Mouse (Mus musculus): ENCODE measurements at regions not wholly inside any gene's neighbourhood (a gene's known extent, or its start where the extent isn't known, plus 50 kb on each side); places are given as distances from the start of the nearest gene placed in this dataset.

DNA sequence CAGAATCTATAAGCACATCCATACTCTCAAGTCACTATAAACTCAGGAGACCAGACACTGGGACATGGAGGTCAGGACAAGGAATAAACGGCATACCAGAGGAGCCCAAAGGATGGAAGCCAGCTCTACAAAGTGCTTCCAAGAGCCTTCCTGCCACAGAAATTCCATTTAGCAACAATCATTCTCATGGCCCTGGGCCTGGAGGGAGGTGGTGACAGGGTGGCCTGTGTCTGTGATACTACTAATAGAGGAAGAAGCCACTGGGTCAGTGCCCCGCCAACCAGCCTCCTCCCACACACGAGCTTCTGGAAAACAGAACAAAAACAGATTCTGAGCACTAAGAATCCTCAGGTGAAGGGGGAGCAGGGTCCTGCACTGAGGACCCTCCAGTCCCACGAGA, 145.8 kb upstream of the Pkdcc start:
- H3K27me3 ChIP-seq (ENCODE audit: insufficient read depth, low read length): no peaks in the 10 kb centered on the region
- H3K4me2 ChIP-seq (ENCODE audit: low read depth, low read length, poor library complexity, severe bottlenecking): no peak overlapping the region
- DNase-seq (ENCODE audit: low spot score): no peak
- H3K9me3 ChIP-seq (ENCODE audit: low read length): no peaks in the 10 kb centered on the region
- H3K36me3 ChIP-seq (ENCODE audit: insufficient read depth, low read length): no peaks in the 10 kb centered on the region
- TF ChIP-seq CTCF (IDR thresholded peaks at IDR 0.05): no peak
- 83% methylated on average over 4 of the region's 4 CpGs for WGBS
- H3K9ac ChIP-seq (replicated peaks; ENCODE audit: low read length, poor library complexity, severe bottlenecking): no peak overlapping the region
- ATAC-seq (ENCODE audit: low FRiP score): no peak
- H3K4me3 ChIP-seq (ENCODE audit: low read depth, low read length): no peak overlapping the region
- no peaks in the 10 kb centered on the region for H3K4me1 ChIP-seq (ENCODE audit: insufficient read depth, low read length)
- H3K27ac ChIP-seq (ENCODE audit: low read depth, low read length): no peak overlapping the region

DNA sequence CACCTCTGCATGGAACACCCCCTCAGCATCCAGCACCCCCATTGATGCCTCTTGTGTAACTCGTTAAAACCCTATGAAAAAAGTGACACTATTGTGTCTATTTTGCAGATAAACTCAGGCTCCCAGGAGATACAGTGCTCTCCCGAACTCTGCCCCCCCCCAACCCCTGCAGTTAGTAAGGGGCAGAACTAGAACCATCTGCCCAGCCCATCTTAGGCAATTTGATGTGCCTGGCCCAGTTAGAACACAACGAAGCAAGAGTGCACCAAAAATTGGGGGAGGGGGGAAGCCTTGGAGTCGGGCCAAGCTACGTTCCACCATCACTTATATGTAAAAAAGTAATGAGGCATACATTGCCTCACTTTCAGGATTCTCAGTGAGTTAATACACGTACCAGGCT, 143.3 kb upstream of the Pkdcc start:
- no peak for TF ChIP-seq CTCF (IDR thresholded peaks at IDR 0.05)
- H3K27ac ChIP-seq (ENCODE audit: low read depth, low read length): no peak overlapping the region
- H3K4me2 ChIP-seq (ENCODE audit: low read depth, low read length, poor library complexity, severe bottlenecking): no peak overlapping the region
- DNase-seq (ENCODE audit: low spot score) (no peak), ATAC-seq (ENCODE audit: low FRiP score) (no peak)
- H3K4me3 ChIP-seq (ENCODE audit: low read depth, low read length): no peak overlapping the region
- H3K27me3 ChIP-seq (ENCODE audit: insufficient read depth, low read length): no peaks in the 10 kb centered on the region
- no peak overlapping the region for H3K9ac ChIP-seq (replicated peaks; ENCODE audit: low read length, poor library complexity, severe bottlenecking)
- H3K36me3 ChIP-seq (ENCODE audit: insufficient read depth, low read length): no peaks in the 10 kb centered on the region
- H3K9me3 ChIP-seq (ENCODE audit: low read length): no peaks in the 10 kb centered on the region
- WGBS: 80% methylated on average over 6 of the region's 6 CpGs
- H3K4me1 ChIP-seq (ENCODE audit: insufficient read depth, low read length): no peaks in the 10 kb centered on the region

DNA sequence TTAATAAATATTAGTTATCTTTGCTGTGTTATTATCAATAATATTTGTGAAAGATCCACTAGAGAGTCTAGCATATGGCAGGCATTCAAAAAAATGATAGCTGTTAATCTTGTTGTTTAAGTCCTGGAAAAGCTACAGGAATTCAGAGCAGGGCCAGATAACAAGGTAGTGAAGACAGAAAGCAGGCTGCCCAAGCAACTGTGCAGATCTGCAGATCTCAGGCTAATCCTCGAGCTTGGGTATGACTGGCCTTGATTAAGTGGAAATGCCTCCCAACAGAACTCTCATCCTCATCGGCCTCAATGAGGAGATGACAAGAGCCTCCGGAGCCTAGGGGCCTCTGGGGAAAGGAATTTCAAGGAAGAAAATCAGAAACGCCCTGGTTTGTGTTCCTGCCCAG, 142.9 kb upstream of the Pkdcc start:
- DNase-seq (ENCODE audit: low spot score) (no peak), ATAC-seq (ENCODE audit: low FRiP score) (no peak)
- H3K4me1 ChIP-seq (ENCODE audit: insufficient read depth, low read length): no peaks in the 10 kb centered on the region
- H3K9ac ChIP-seq (replicated peaks; ENCODE audit: low read length, poor library complexity, severe bottlenecking): no peak overlapping the region
- no peak overlapping the region for H3K27ac ChIP-seq (ENCODE audit: low read depth, low read length)
- H3K4me2 ChIP-seq (ENCODE audit: low read depth, low read length, poor library complexity, severe bottlenecking): no peak overlapping the region
- H3K4me3 ChIP-seq (ENCODE audit: low read depth, low read length): no peak overlapping the region
- peaks cover under 1% of the 10 kb centered on the region; the same call in 1 of the 2 replicates for H3K27me3 ChIP-seq (ENCODE audit: insufficient read depth, low read length)
- H3K36me3 ChIP-seq (ENCODE audit: insufficient read depth, low read length): no peaks in the 10 kb centered on the region
- TF ChIP-seq CTCF (IDR thresholded peaks at IDR 0.05): no peak
- no peaks in the 10 kb centered on the region for H3K9me3 ChIP-seq (ENCODE audit: low read length)
- WGBS: 74% methylated on average over 4 of the region's 4 CpGs

DNA sequence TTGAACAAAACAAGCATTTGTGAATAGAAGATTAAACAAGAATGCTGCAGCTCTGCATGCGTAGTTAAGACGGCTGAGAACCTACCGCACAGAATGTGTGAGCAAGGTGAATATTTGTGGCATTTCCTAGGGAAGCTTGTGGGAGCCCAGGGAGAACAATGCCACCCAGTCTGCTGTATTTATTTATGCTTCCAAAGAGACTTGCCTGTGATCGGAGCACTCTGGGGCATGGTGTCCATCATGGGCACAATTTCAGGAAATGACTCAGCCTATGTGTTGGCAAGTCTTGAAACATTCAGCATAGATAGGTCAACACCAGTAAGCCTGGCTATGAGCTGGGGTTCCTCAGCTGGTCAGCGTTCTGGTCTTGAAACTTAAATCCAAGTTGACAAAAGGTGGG, 140.2 kb upstream of the Pkdcc start:
- H3K27ac ChIP-seq (ENCODE audit: low read depth, low read length): no peak overlapping the region
- DNase-seq (ENCODE audit: low spot score) (no peak), ATAC-seq (ENCODE audit: low FRiP score) (no peak)
- WGBS: 51% methylated on average over 5 of the region's 5 CpGs
- no peak for TF ChIP-seq CTCF (IDR thresholded peaks at IDR 0.05)
- H3K9me3 ChIP-seq (ENCODE audit: low read length): 0 out of 2 replicates have a peak, but pooled peaks cover under 1% of the 10 kb centered on the region
- H3K4me2 ChIP-seq (ENCODE audit: low read depth, low read length, poor library complexity, severe bottlenecking): no peak overlapping the region
- H3K9ac ChIP-seq (replicated peaks; ENCODE audit: low read length, poor library complexity, severe bottlenecking): no peak overlapping the region
- H3K36me3 ChIP-seq (ENCODE audit: insufficient read depth, low read length): no peaks in the 10 kb centered on the region
- H3K4me3 ChIP-seq (ENCODE audit: low read depth, low read length): no peak overlapping the region
- H3K27me3 ChIP-seq (ENCODE audit: insufficient read depth, low read length): peaks cover 7% of the 10 kb centered on the region; the same call in 1 of the 2 replicates
- 0 out of 2 replicates have a peak, but pooled peaks cover 4% of the 10 kb centered on the region for H3K4me1 ChIP-seq (ENCODE audit: insufficient read depth, low read length)

DNA sequence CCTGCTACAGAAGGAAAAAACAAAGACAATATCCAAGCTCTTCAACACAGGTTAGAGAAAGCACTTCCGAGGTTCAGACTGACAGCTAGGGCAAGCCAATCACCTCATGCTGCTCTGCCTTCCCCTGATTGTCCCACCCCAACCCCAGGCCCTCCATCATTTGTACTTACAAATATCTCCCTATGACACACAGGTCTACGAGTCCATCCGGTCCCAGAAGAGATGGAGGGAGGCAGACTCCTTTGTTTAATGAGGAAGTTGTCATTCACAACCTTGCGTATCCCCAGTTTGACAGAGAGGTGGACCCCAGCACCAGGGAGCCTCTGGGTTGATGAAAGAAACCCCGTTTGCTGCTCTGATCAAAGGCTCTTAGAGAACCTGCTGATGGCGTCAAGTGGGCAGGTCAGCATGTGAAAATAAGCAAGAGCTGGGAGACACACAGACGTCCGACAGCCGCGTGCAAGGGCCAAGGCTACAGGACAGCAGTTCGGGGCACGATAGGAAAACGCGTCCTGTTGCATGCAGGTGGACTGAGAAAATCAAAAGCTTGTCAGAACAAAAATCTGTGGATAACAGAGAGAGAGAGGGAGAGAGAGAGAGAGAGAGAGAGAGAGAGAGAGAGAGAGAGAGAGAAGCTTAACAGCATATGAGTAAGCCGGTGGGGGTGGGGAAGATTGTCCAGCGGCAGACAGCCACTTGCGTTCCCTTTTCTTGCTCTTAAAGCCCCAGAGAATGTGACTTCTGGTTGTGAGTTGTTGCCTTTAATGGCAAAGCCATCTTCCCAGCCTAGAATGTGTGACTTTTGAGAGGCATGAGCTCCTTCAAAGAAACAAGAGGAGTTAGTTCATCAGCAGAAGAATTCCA, 137.1 kb upstream of the Pkdcc start:
- DNase-seq (ENCODE audit: low spot score) (no peak), ATAC-seq (ENCODE audit: low FRiP score) (no peak)
- no peaks in the 10 kb centered on the region for H3K36me3 ChIP-seq (ENCODE audit: insufficient read depth, low read length)
- 0 out of 2 replicates have a peak, but pooled peaks cover 4% of the 10 kb centered on the region for H3K9me3 ChIP-seq (ENCODE audit: low read length)
- no peak for TF ChIP-seq CTCF (IDR thresholded peaks at IDR 0.05)
- peaks cover 7% of the 10 kb centered on the region; the same call in 1 of the 2 replicates for H3K27me3 ChIP-seq (ENCODE audit: insufficient read depth, low read length)
- H3K4me1 ChIP-seq (ENCODE audit: insufficient read depth, low read length): 0 out of 2 replicates have a peak, but pooled peaks cover 4% of the 10 kb centered on the region
- 33% methylated on average over 17 of the region's 17 CpGs for WGBS
- H3K9ac ChIP-seq (replicated peaks; ENCODE audit: low read length, poor library complexity, severe bottlenecking): no peak overlapping the region
- no peak overlapping the region for H3K4me3 ChIP-seq (ENCODE audit: low read depth, low read length)
- H3K27ac ChIP-seq (ENCODE audit: low read depth, low read length): no peak overlapping the region
- H3K4me2 ChIP-seq (ENCODE audit: low read depth, low read length, poor library complexity, severe bottlenecking): no peak overlapping the region

Data from midbrain, postnatal 0 days (tissue).